Mouse (Mus musculus): Measurements from ENCODE around the gene Spdye4b. TPM values are rescaled to one million over a fixed set of nuclear protein-coding genes. Genes with fewer than 3 reads are reported as not detected.

The Spdye4b gene
- polyA plus RNA-seq, 1 experiment from 2014 or later = 0.11 TPM

DNA sequence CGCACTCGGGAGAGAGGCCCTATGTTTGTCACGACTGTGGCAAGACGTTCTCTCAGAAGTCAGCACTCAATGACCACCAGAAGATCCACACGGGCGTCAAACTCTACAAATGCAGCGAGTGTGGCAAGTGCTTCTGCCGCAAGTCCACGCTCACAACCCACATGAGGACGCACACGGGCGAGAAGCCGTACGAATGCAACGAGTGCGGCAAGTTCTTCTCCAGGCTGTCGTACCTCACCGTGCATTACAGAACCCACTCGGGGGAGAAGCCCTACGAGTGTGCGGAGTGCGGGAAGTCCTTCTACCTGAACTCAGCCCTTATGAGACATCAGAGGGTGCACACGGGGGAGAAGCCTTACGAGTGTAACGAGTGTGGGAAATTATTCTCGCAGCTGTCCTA is 64.1 kb downstream of the Spdye4b start:
- ATAC-seq (ENCODE audit: low read depth) = no peak
- H3K4me1 ChIP-seq (replicated peaks; ENCODE audit: control insufficient read depth, insufficient read depth, low read length) = no peaks in the 10 kb centered on the region
- H3K4me2 ChIP-seq (ENCODE audit: low read depth, low read length) = no peak overlapping the region
- H3K9ac ChIP-seq (ENCODE audit: low read length) = no peak overlapping the region
- no peak overlapping the region for H3K4me3 ChIP-seq (ENCODE audit: low read length)
- no peak overlapping the region for H3K27ac ChIP-seq (ENCODE audit: low read length)
- WGBS = 97% methylated on average over 26 of the region's 26 CpGs
- no peaks in the 10 kb centered on the region for H3K9me3 ChIP-seq (ENCODE audit: control insufficient read depth, low read length)
- peaks cover 74% of the 10 kb centered on the region for H3K36me3 ChIP-seq (ENCODE audit: control insufficient read depth, insufficient read depth, low read length)
- no peaks in the 10 kb centered on the region for H3K27me3 ChIP-seq (ENCODE audit: control insufficient read depth, insufficient read depth, low read depth, low read length)

- Histone ChIP-seq H3K27me3 (ENCODE audit: control insufficient read depth, insufficient read depth, low read depth, low read length) (peaks cover 61% of the 10 kb centered on the region), H3K9me3 (ENCODE audit: control insufficient read depth, low read length) (no peaks in the 10 kb centered on the region), H3K9ac (ENCODE audit: low read length) (no peak overlapping the region), H3K4me2 (ENCODE audit: low read depth, low read length) (no peak overlapping the region), H3K27ac (ENCODE audit: low read length) (no peak overlapping the region), H3K4me1 (replicated peaks; ENCODE audit: control insufficient read depth, insufficient read depth, low read length) (peaks cover 17% of the 10 kb centered on the region), H3K4me3 (ENCODE audit: low read length) (no peak overlapping the region), H3K36me3 (ENCODE audit: control insufficient read depth, insufficient read depth, low read length) (peaks cover 12% of the 10 kb centered on the region)
- WGBS = 58% methylated on average over 6 of the region's 6 CpGs
- ATAC-seq (ENCODE audit: low read depth) = no peak
These were observed 71.2 kb downstream of the Spdye4b start for GRCm38 (mm10) chr5:143252039-143252438.

GRCm38 (mm10) chr5:143252791-143253185 is 72.0 kb downstream of the Spdye4b start:
- peaks cover 61% of the 10 kb centered on the region for H3K27me3 ChIP-seq (ENCODE audit: control insufficient read depth, insufficient read depth, low read depth, low read length)
- H3K4me3 ChIP-seq (ENCODE audit: low read length) = peak overlapping the region; percentile 45; the same call in 1 of the 2 replicates
- 24% methylated on average over 18 of the region's 18 CpGs for WGBS
- H3K4me2 ChIP-seq (ENCODE audit: low read depth, low read length) = peak overlapping the region; percentile 70; the same call in 1 of the 2 replicates
- no peak for ATAC-seq (ENCODE audit: low read depth)
- peaks cover 7% of the 10 kb centered on the region for H3K36me3 ChIP-seq (ENCODE audit: control insufficient read depth, insufficient read depth, low read length)
- H3K27ac ChIP-seq (ENCODE audit: low read length) = no peak overlapping the region
- peaks cover 17% of the 10 kb centered on the region for H3K4me1 ChIP-seq (replicated peaks; ENCODE audit: control insufficient read depth, insufficient read depth, low read length)
- no peak overlapping the region for H3K9ac ChIP-seq (ENCODE audit: low read length)
- no peaks in the 10 kb centered on the region for H3K9me3 ChIP-seq (ENCODE audit: control insufficient read depth, low read length)

- Histone ChIP-seq H3K4me2 (ENCODE audit: low read depth, low read length) (peak overlapping the region; percentile 70), H3K36me3 (ENCODE audit: control insufficient read depth, insufficient read depth, low read length) (peaks cover 3% of the 10 kb centered on the region; the same call in 1 of the 2 replicates), H3K9ac (ENCODE audit: low read length) (no peak overlapping the region; the same call in 1 of the 2 replicates)
These were observed 72.5 kb downstream of the Spdye4b start for GRCm38 (mm10) chr5:143253186-143253880.

DNA sequence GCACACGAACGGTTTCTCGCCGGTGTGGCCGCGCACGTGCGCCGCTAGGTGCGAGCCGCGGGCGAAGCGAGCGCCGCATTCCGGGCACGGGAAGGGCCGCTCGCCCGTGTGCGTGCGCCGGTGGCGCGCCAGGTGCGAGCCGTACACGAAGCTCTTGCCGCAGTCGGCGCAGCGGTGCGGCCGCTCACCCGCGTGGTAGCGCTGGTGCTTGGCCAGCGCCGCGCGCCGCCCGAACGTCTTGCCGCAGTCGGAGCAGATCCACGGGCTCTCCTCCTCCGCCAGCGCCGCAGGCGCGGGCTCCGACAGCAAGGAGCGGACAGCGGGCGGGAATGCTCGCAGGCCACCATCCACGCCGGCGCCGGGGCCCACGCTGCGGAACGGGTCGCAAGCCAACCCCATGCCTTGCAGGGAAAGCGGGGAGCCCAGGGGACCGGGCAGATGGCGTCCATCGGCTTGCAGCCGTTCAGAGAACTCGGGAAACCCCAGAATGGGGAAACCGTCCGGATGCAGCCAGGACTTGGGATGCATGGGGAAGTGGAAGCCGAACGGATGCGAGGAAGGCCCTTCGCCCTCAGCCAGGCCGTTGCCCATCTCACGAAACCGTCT is 73.2 kb downstream of the Spdye4b start:
- Histone ChIP-seq H3K27me3 (ENCODE audit: control insufficient read depth, insufficient read depth, low read depth, low read length) (peaks cover 61% of the 10 kb centered on the region), H3K4me2 (ENCODE audit: low read depth, low read length) (peak overlapping the region; percentile 70), H3K9me3 (ENCODE audit: control insufficient read depth, low read length) (no peaks in the 10 kb centered on the region), H3K36me3 (ENCODE audit: control insufficient read depth, insufficient read depth, low read length) (no peaks in the 10 kb centered on the region; the same call in 1 of the 2 replicates), H3K4me1 (replicated peaks; ENCODE audit: control insufficient read depth, insufficient read depth, low read length) (peaks cover 17% of the 10 kb centered on the region), H3K27ac (ENCODE audit: low read length) (no peak overlapping the region), H3K9ac (ENCODE audit: low read length) (no peak overlapping the region; the same call in 1 of the 2 replicates), H3K4me3 (ENCODE audit: low read length) (peak overlapping the region; percentile 45)
- WGBS = 5% methylated on average over 79 of the region's 81 CpGs
- ATAC-seq (ENCODE audit: low read depth) = peak; percentile 21; the same call in 1 of the 2 replicates

More at GRCm38 (mm10) chr5:143253186-143253880, 72.5 kb downstream of the Spdye4b start:
- Histone ChIP-seq H3K4me1 (replicated peaks; ENCODE audit: control insufficient read depth, insufficient read depth, low read length) (peaks cover 17% of the 10 kb centered on the region), H3K27ac (ENCODE audit: low read length) (no peak overlapping the region), H3K9me3 (ENCODE audit: control insufficient read depth, low read length) (no peaks in the 10 kb centered on the region), H3K4me3 (ENCODE audit: low read length) (peak overlapping the region; percentile 45), H3K27me3 (ENCODE audit: control insufficient read depth, insufficient read depth, low read depth, low read length) (peaks cover 61% of the 10 kb centered on the region)
- 5% methylated on average over 96 of the region's 103 CpGs for WGBS
- peak; percentile 29 for ATAC-seq (ENCODE audit: low read depth)

Small RNA genes within 50 kb of the gene (microRNA-seq; reads per million reads assigned to microRNA genes)
- not detected for gene Gm44405

Other genes starting within 250 kb of the Spdye4b start
- gene Fscn1, start 220.7 kb upstream of the Spdye4b start, polyA plus RNA-seq (2015; fragmentation: Nextera tagmentation; extraction: Ambion mirVana) = 181 and 222 TPM in 2 replicates
- 35.0 and 35.9 TPM in 2 replicates for gene Rnf216, start 68.0 kb upstream of the Spdye4b start, polyA plus RNA-seq (2015; fragmentation: Nextera tagmentation; extraction: Ambion mirVana)
- gene Olfr718-ps1, start 33.4 kb upstream of the Spdye4b start, polyA plus RNA-seq (2015; fragmentation: Nextera tagmentation; extraction: Ambion mirVana) = not detected in 2 replicates
- gene Rbak, start 242 bp upstream of the Spdye4b start, polyA plus RNA-seq (2015; fragmentation: Nextera tagmentation; extraction: Ambion mirVana) = 11.7 and 12.7 TPM in 2 replicates
- gene Spdye4a, start 45.9 kb downstream of the Spdye4b start, polyA plus RNA-seq (2015; fragmentation: Nextera tagmentation; extraction: Ambion mirVana) = not detected in 2 replicates
- 13.0 and 13.9 TPM in 2 replicates for gene Zfp12, start 54.1 kb downstream of the Spdye4b start, polyA plus RNA-seq (2015; fragmentation: Nextera tagmentation; extraction: Ambion mirVana)
- 0.92 and 1.2 TPM in 2 replicates for gene Zfp316, start 89.0 kb downstream of the Spdye4b start, polyA plus RNA-seq (2015; fragmentation: Nextera tagmentation; extraction: Ambion mirVana)
- gene Zfp853, start 112.6 kb downstream of the Spdye4b start, polyA plus RNA-seq (2015; fragmentation: Nextera tagmentation; extraction: Ambion mirVana) = 0.05 TPM in 1 of 2 replicates, not detected in the other
- gene E130309D02Rik, start 134.3 kb downstream of the Spdye4b start, polyA plus RNA-seq (2015; fragmentation: Nextera tagmentation; extraction: Ambion mirVana) = 32.3 and 33.0 TPM in 2 replicates
- gene Zdhhc4, start 148.2 kb downstream of the Spdye4b start, polyA plus RNA-seq (2015; fragmentation: Nextera tagmentation; extraction: Ambion mirVana) = 72.7 and 79.2 TPM in 2 replicates
- 0.04 TPM in 1 of 2 replicates, not detected in the other for gene Grid2ip, start 176.3 kb downstream of the Spdye4b start, polyA plus RNA-seq (2015; fragmentation: Nextera tagmentation; extraction: Ambion mirVana)
- 320 and 341 TPM in 2 replicates for gene Kdelr2, start 222.8 kb downstream of the Spdye4b start, polyA plus RNA-seq (2015; fragmentation: Nextera tagmentation; extraction: Ambion mirVana)